10 mouse cellular contexts compared by ENCODE assay signal in the genomic region with DNA sequence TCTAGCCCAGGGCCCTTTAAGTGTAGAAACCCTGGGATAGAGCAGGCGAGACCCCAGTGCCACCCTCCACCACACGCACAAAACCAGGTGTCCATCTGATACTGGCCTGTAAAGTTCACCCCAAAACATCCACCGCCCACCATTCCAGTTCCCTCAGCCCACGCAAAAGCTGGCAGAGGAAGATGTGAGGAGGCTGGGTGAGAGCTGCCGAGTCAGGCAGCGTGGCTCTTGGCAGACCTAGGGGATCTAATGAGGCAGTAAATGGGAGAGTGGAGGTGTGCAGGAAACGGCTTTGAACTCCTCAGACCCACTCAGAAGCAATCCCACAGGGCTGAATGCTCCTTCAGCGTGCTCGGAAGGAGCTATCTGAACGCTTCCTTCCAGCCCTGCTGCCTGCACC. TPM values are rescaled to one million over a fixed set of nuclear protein-coding genes. Genes with fewer than 3 reads are reported as not detected.
"Had no signal": no experiment of that assay in that cellular context is flagged by ENCODE, and none has a peak within 500 bp of the region (broad histone marks: within the 10 kb centered on the region; RNA-seq: fewer than 3 reads in every experiment).

No protein-coding gene starts in this region.

- DNase-seq: kidney, adult 8-10 months; kidney, postnatal 25 days; thymus, postnatal 4 days had no signal

- H3K36me3 ChIP-seq: limb, embryonic 10.5 days; liver, embryonic 15.5 days; midbrain, embryonic 15.5 days had no signal

- H3K4me1 ChIP-seq: liver, embryonic 15.5 days; midbrain, embryonic 15.5 days had no signal

- ATAC-seq: intestine, postnatal 0 days; midbrain, embryonic 15.5 days had no signal

- H3K9me3 ChIP-seq: limb, embryonic 10.5 days; liver, embryonic 15.5 days; midbrain, embryonic 15.5 days had no signal

- H3K9ac ChIP-seq: liver, embryonic 15.5 days; midbrain, embryonic 15.5 days had no signal

- H3K27me3 ChIP-seq: midbrain, embryonic 15.5 days had no signal

- H3K27ac ChIP-seq: limb, embryonic 10.5 days; liver, embryonic 15.5 days; midbrain, embryonic 15.5 days; stomach, postnatal 0 days had no signal

- H3K4me2 ChIP-seq: liver, embryonic 11.5 days; liver, embryonic 15.5 days; midbrain, embryonic 15.5 days had no signal

- H3K4me3 ChIP-seq: limb, embryonic 10.5 days; liver, embryonic 15.5 days; midbrain, embryonic 15.5 days had no signal

RNA-seq across cellular contexts. Expression of a gene that starts 29.4 kb away (rescaled TPM):
- total RNA-seq: megakaryocyte progenitor cell, adult 5-6 weeks had no signal
